Mouse (Mus musculus) liver, embryonic 14.5 days (tissue): ENCODE results near the gene Gm21887. TPM values are rescaled to one million over a fixed set of nuclear protein-coding genes. Genes with fewer than 3 reads are reported as not detected.
"Not testable (repeated sequence)": the region's sequence is repeated elsewhere in the genome, so short reads cannot be mapped to it uniquely, and the experiment has no call there.

Source experiments
- ATAC-seq: fragments of 200-750 bp; cut with Nextera tagmentation; 2 replicates; pipeline ENCODE4 v1.8.0; 2017; ENCODE audit warnings: moderate number of reproducible peaks, mild to moderate bottlenecking, moderate library complexity; ENCODE audit not compliant: insufficient read depth
- DNase-seq, 3 experiments: peaks; one replicate each; pipeline ENCODE4 v3.0.0-alpha.2; 2012 to 2013; ENCODE audit warnings: low read depth in 3 of 3, low spot score in 3 of 3
- H3K27ac ChIP-seq: fragments of 300-500 bp; sonication (generic); 2 replicates; pipeline ENCODE4 v1.5.1; 2014; ENCODE audit warnings: moderate library complexity, mild to moderate bottlenecking, control low read depth, inconsistent platforms
- H3K27me3 ChIP-seq: fragments of 300-500 bp; sonication (generic); 2 replicates; pipeline ENCODE4 v1.6.1; 2014; ENCODE audit warnings: mild to moderate bottlenecking, low read length, moderate library complexity; ENCODE audit not compliant: control insufficient read depth, insufficient read depth
- H3K36me3 ChIP-seq: fragments of 300-500 bp; sonication (generic); replicated peaks from 2 replicates; pipeline ENCODE4 v1.6.1; 2014; ENCODE audit warnings: low read depth; ENCODE audit not compliant: control insufficient read depth, insufficient read depth
- H3K4me1 ChIP-seq, 2 experiments: fragments of 200-500 bp in 1 of 2; fragments of 300-500 bp in 1 of 2; sonication (generic) in 1 of 2; replicated peaks; 2 replicates each; pipeline ENCODE4 v1.6.1; 2012 to 2014; ENCODE audit warnings: antibody characterized with exemption in 1 of 2, inconsistent platforms in 1 of 2, low read length in 1 of 2; ENCODE audit not compliant: control insufficient read depth in 2 of 2, insufficient read depth in 2 of 2
- H3K4me2 ChIP-seq: fragments of 300-500 bp; sonication (generic); 2 replicates; pipeline ENCODE4 v1.6.1; 2014; ENCODE audit warnings: low read depth, mild to moderate bottlenecking, control low read depth, moderate library complexity
- H3K4me3 ChIP-seq, 2 experiments: fragments of 200-500 bp in 1 of 2; fragments of 300-500 bp in 1 of 2; sonication (generic) in 1 of 2; 2 replicates each; pipeline ENCODE4 v1.5.1; 2012 to 2014; ENCODE audit warnings: low read depth in 2 of 2, low read length in 2 of 2, mild to moderate bottlenecking in 2 of 2, control low read depth in 1 of 2, inconsistent platforms in 1 of 2, moderate library complexity in 1 of 2; ENCODE audit not compliant: insufficient read depth in 1 of 2
- H3K9ac ChIP-seq: fragments of 300-500 bp; sonication (generic); replicated peaks from 2 replicates; pipeline ENCODE4 v1.6.1; 2014; ENCODE audit warnings: mild to moderate bottlenecking, control low read depth, moderate library complexity
- H3K9me3 ChIP-seq: fragments of 300-500 bp; sonication (generic); 2 replicates; pipeline ENCODE4 v1.6.1; 2016; ENCODE audit warnings: low read length, mixed read lengths; ENCODE audit not compliant: control insufficient read depth
- CTCF ChIP-seq: IDR thresholded peaks from 2 replicates; pipeline ENCODE4 v1.5.1; 2016; ENCODE audit warnings: antibody characterized with exemption, low read depth, control low read depth
- EP300 ChIP-seq: IDR thresholded peaks from 2 replicates; pipeline ENCODE4 v1.6.1; 2016; ENCODE audit warnings: antibody characterized with exemption, low read depth
- WGBS: fragments of 180-500 bp; shearing (Covaris S2); extraction: QIAGEN DNeasy Blood & Tissue Kit; methylation state at CpG from one replicate; pipeline ENCODE4 v1.1.7; 2014; ENCODE audit not compliant: insufficient replicate concordance; 5-methylcytosine and 5-hydroxymethylcytosine counted together
- polyA plus RNA-seq, 2 experiments: library from polyadenylated mRNA; depleted of rRNA in 1 of 2; stranded (reverse) in 1 of 2; unstranded in 1 of 2; fragments of >200 nt; fragmentation: Nextera tagmentation in 1 of 2; extraction: Ambion mirVana in 1 of 2; gene quantifications; 2 replicates each; pipeline versions ENCODE4 v1.2.1 to v1.2.3; 2012 to 2014

Gm21887 gene
- polyA plus RNA-seq, 2 experiments: 36.2 to 94.3 TPM

GRCm38 (mm10) chrX:169979461-169980202, 29.8 kb upstream of the Gm21887 start:
- H3K9me3 ChIP-seq, H3K9ac ChIP-seq, H3K4me3 ChIP-seq, H3K36me3 ChIP-seq, H3K27ac ChIP-seq, H3K27me3 ChIP-seq, H3K4me1 ChIP-seq, ATAC-seq: not testable (repeated sequence)
- H3K4me2 ChIP-seq: peak overlapping the region; percentile 1; the same call in 1 of the 2 replicates
- 64% methylated on average over 20 of the region's 20 CpGs for WGBS
- DNase-seq: peak in 2 of 3 experiments; percentile 7 to 22

- not testable (repeated sequence) for H3K4me3 ChIP-seq, H3K4me1 ChIP-seq, ATAC-seq, H3K9me3 ChIP-seq, H3K9ac ChIP-seq, H3K27ac ChIP-seq, H3K4me2 ChIP-seq, H3K27me3 ChIP-seq
- WGBS: 59% methylated on average over 6 of the region's 6 CpGs
- DNase-seq: peak in 1 of 3 experiments; percentile 27
- peaks cover 12% of the 10 kb centered on the region for H3K36me3 ChIP-seq
These were observed 29.3 kb upstream of the Gm21887 start for GRCm38 (mm10) chrX:169980203-169980556.

GRCm38 (mm10) chrX:169980809-169981289, 28.6 kb upstream of the Gm21887 start:
- H3K9me3 ChIP-seq: peaks cover 5% of the 10 kb centered on the region
- H3K4me1 ChIP-seq: no peaks in the 10 kb centered on the region
- ATAC-seq (no peak), DNase-seq (peak in 1 of 3 experiments; percentile 37)
- no peak overlapping the region for H3K27ac ChIP-seq
- no peaks in the 10 kb centered on the region; the same call in 1 of the 2 replicates for H3K27me3 ChIP-seq
- no peak overlapping the region for H3K4me2 ChIP-seq
- H3K4me3 ChIP-seq: no peak overlapping the region
- H3K9ac ChIP-seq: no peak overlapping the region
- TF ChIP-seq CTCF: no peak
- TF ChIP-seq EP300: no peak
- H3K36me3 ChIP-seq: peaks cover 18% of the 10 kb centered on the region
- 62% methylated on average over 12 of the region's 12 CpGs for WGBS

GRCm38 (mm10) chrX:169981761-169982181, 27.7 kb upstream of the Gm21887 start:
- H3K9ac ChIP-seq, H3K4me2 ChIP-seq, H3K4me3 ChIP-seq, H3K27ac ChIP-seq, H3K4me1 ChIP-seq, ATAC-seq, H3K27me3 ChIP-seq, H3K9me3 ChIP-seq: not testable (repeated sequence)
- peaks cover 23% of the 10 kb centered on the region for H3K36me3 ChIP-seq
- 56% methylated on average over 19 of the region's 19 CpGs for WGBS
- DNase-seq: peak in 1 of 3 experiments; percentile 23

- not testable (repeated sequence) for H3K4me3 ChIP-seq, H3K4me1 ChIP-seq, H3K4me2 ChIP-seq, ATAC-seq, H3K27me3 ChIP-seq, H3K9ac ChIP-seq, H3K27ac ChIP-seq
- H3K36me3 ChIP-seq: peaks cover 28% of the 10 kb centered on the region
- H3K9me3 ChIP-seq: peaks cover 14% of the 10 kb centered on the region
- 79% methylated on average over 23 of the region's 23 CpGs for WGBS
- peak in 1 of 3 experiments; percentile 23 for DNase-seq
These were observed 26.7 kb upstream of the Gm21887 start for GRCm38 (mm10) chrX:169982606-169983400.

GRCm38 (mm10) chrX:169983401-169984165, 25.9 kb upstream of the Gm21887 start:
- Histone ChIP-seq H3K9me3 (peaks cover 15% of the 10 kb centered on the region), H3K36me3 (peaks cover 28% of the 10 kb centered on the region)
- not testable (repeated sequence) for H3K27ac ChIP-seq, H3K4me1 ChIP-seq, H3K4me2 ChIP-seq, ATAC-seq, H3K27me3 ChIP-seq, H3K9ac ChIP-seq, H3K4me3 ChIP-seq
- 79% methylated on average over 19 of the region's 19 CpGs for WGBS
- DNase-seq: peak in 1 of 3 experiments; percentile 19

GRCm38 (mm10) chrX:169984331-169984730, 25.1 kb upstream of the Gm21887 start:
- not testable (repeated sequence) for H3K4me2 ChIP-seq, H3K27ac ChIP-seq, H3K9ac ChIP-seq, DNase-seq, H3K4me1 ChIP-seq, H3K27me3 ChIP-seq, H3K4me3 ChIP-seq, ATAC-seq
- peaks cover 34% of the 10 kb centered on the region for H3K36me3 ChIP-seq
- 77% methylated on average over 7 of the region's 7 CpGs for WGBS
- H3K9me3 ChIP-seq: peaks cover 22% of the 10 kb centered on the region
